Mouse (Mus musculus): ENCODE data around the gene 4930442H23Rik. TPM values are rescaled to one million over a fixed set of nuclear protein-coding genes. Genes with fewer than 3 reads are reported as not detected.
"Not testable (repeated sequence)": the region's sequence is repeated elsewhere in the genome, so short reads cannot be mapped to it uniquely, and the experiment has no call there.

4930442H23Rik gene
- polyA plus RNA-seq, 1 experiment from 2014 or later = not detected

- ATAC-seq = peak; percentile 22; the same call in 1 of the 2 replicates
- WGBS = 41% methylated on average over 7 of the region's 7 CpGs
- Histone ChIP-seq H3K9ac (replicated peaks; ENCODE audit: low read depth, low read length) (no peak overlapping the region), H3K4me2 (ENCODE audit: low read length) (no peak overlapping the region), H3K4me3 (replicated peaks; ENCODE audit: low read length) (no peak overlapping the region), H3K27me3 (replicated peaks; ENCODE audit: control insufficient read depth, insufficient read depth, low read length) (no peaks in the 10 kb centered on the region), H3K27ac (ENCODE audit: low read length) (no peak overlapping the region), H3K36me3 (ENCODE audit: control insufficient read depth, insufficient read depth) (peaks cover 31% of the 10 kb centered on the region), H3K4me1 (replicated peaks; ENCODE audit: control insufficient read depth, insufficient read depth, low read length) (no peaks in the 10 kb centered on the region), H3K9me3 (ENCODE audit: control insufficient read depth, low read length) (no peaks in the 10 kb centered on the region)
Measured at GRCm38 (mm10) chr10:81217964-81218363, 34.3 kb upstream of the 4930442H23Rik start.

- not testable (repeated sequence) for H3K9me3 ChIP-seq (ENCODE audit: control insufficient read depth, low read length); H3K27ac ChIP-seq (ENCODE audit: low read length); ATAC-seq; H3K27me3 ChIP-seq (replicated peaks; ENCODE audit: control insufficient read depth, insufficient read depth, low read length); H3K4me3 ChIP-seq (replicated peaks; ENCODE audit: low read length); H3K4me2 ChIP-seq (ENCODE audit: low read length); H3K4me1 ChIP-seq (replicated peaks; ENCODE audit: control insufficient read depth, insufficient read depth, low read length); H3K9ac ChIP-seq (replicated peaks; ENCODE audit: low read depth, low read length)
- WGBS = 29% methylated on average over 1 of the region's 1 CpGs
- peaks cover 38% of the 10 kb centered on the region for H3K36me3 ChIP-seq (ENCODE audit: control insufficient read depth, insufficient read depth)
Measured at GRCm38 (mm10) chr10:81217267-81217666, 33.6 kb upstream of the 4930442H23Rik start.

GRCm38 (mm10) chr10:81216810-81217209, 33.2 kb upstream of the 4930442H23Rik start:
- Histone ChIP-seq H3K4me3 (replicated peaks; ENCODE audit: low read length) (no peak overlapping the region), H3K27ac (ENCODE audit: low read length) (no peak overlapping the region), H3K9ac (replicated peaks; ENCODE audit: low read depth, low read length) (no peak overlapping the region), H3K4me2 (ENCODE audit: low read length) (no peak overlapping the region), H3K36me3 (ENCODE audit: control insufficient read depth, insufficient read depth) (peaks cover 43% of the 10 kb centered on the region), H3K9me3 (ENCODE audit: control insufficient read depth, low read length) (peaks cover 5% of the 10 kb centered on the region; the same call in 1 of the 2 replicates), H3K27me3 (replicated peaks; ENCODE audit: control insufficient read depth, insufficient read depth, low read length) (no peaks in the 10 kb centered on the region), H3K4me1 (replicated peaks; ENCODE audit: control insufficient read depth, insufficient read depth, low read length) (no peaks in the 10 kb centered on the region)
- WGBS = 91% methylated on average over 6 of the region's 6 CpGs
- ATAC-seq = no peak

GRCm38 (mm10) chr10:81216260-81216659, 32.6 kb upstream of the 4930442H23Rik start:
- no peak overlapping the region for H3K27ac ChIP-seq (ENCODE audit: low read length)
- peaks cover 5% of the 10 kb centered on the region; the same call in 1 of the 2 replicates for H3K9me3 ChIP-seq (ENCODE audit: control insufficient read depth, low read length)
- 88% methylated on average over 6 of the region's 6 CpGs for WGBS
- H3K4me2 ChIP-seq (ENCODE audit: low read length) = no peak overlapping the region
- peaks cover 47% of the 10 kb centered on the region for H3K36me3 ChIP-seq (ENCODE audit: control insufficient read depth, insufficient read depth)
- no peaks in the 10 kb centered on the region for H3K4me1 ChIP-seq (replicated peaks; ENCODE audit: control insufficient read depth, insufficient read depth, low read length)
- no peaks in the 10 kb centered on the region for H3K27me3 ChIP-seq (replicated peaks; ENCODE audit: control insufficient read depth, insufficient read depth, low read length)
- no peak overlapping the region for H3K4me3 ChIP-seq (replicated peaks; ENCODE audit: low read length)
- ATAC-seq = no peak
- H3K9ac ChIP-seq (replicated peaks; ENCODE audit: low read depth, low read length) = no peak overlapping the region

GRCm38 (mm10) chr10:81210154-81210553, 26.5 kb upstream of the 4930442H23Rik start:
- Histone ChIP-seq H3K27me3 (replicated peaks; ENCODE audit: control insufficient read depth, insufficient read depth, low read length) (no peaks in the 10 kb centered on the region), H3K36me3 (ENCODE audit: control insufficient read depth, insufficient read depth) (peaks cover 71% of the 10 kb centered on the region), H3K9me3 (ENCODE audit: control insufficient read depth, low read length) (peaks cover 8% of the 10 kb centered on the region; the same call in 1 of the 2 replicates), H3K4me1 (replicated peaks; ENCODE audit: control insufficient read depth, insufficient read depth, low read length) (no peaks in the 10 kb centered on the region), H3K4me2 (ENCODE audit: low read length) (no peak overlapping the region), H3K9ac (replicated peaks; ENCODE audit: low read depth, low read length) (no peak overlapping the region), H3K27ac (ENCODE audit: low read length) (no peak overlapping the region), H3K4me3 (replicated peaks; ENCODE audit: low read length) (no peak overlapping the region)
- 98% methylated on average over 5 of the region's 5 CpGs for WGBS
- no peak for ATAC-seq

- H3K9ac ChIP-seq (replicated peaks; ENCODE audit: low read depth, low read length) = no peak overlapping the region
Measured at GRCm38 (mm10) chr10:81204137-81204536, 20.5 kb upstream of the 4930442H23Rik start.

GRCm38 (mm10) chr10:81202978-81203720, 19.5 kb upstream of the 4930442H23Rik start:
- H3K4me3 ChIP-seq (replicated peaks; ENCODE audit: low read length) = no peak overlapping the region
- peaks cover 17% of the 10 kb centered on the region for H3K36me3 ChIP-seq (ENCODE audit: control insufficient read depth, insufficient read depth)
- no peaks in the 10 kb centered on the region for H3K4me1 ChIP-seq (replicated peaks; ENCODE audit: control insufficient read depth, insufficient read depth, low read length)
- H3K9ac ChIP-seq (replicated peaks; ENCODE audit: low read depth, low read length) = no peak overlapping the region
- no peak overlapping the region for H3K27ac ChIP-seq (ENCODE audit: low read length)
- no peak for ATAC-seq
- H3K4me2 ChIP-seq (ENCODE audit: low read length) = no peak overlapping the region
- H3K27me3 ChIP-seq (replicated peaks; ENCODE audit: control insufficient read depth, insufficient read depth, low read length) = no peaks in the 10 kb centered on the region
- no peaks in the 10 kb centered on the region for H3K9me3 ChIP-seq (ENCODE audit: control insufficient read depth, low read length)
- 63% methylated on average over 8 of the region's 8 CpGs for WGBS

More at GRCm38 (mm10) chr10:81204137-81204536, 20.5 kb upstream of the 4930442H23Rik start:
- Histone ChIP-seq H3K36me3 (ENCODE audit: control insufficient read depth, insufficient read depth) (peaks cover 17% of the 10 kb centered on the region), H3K9me3 (ENCODE audit: control insufficient read depth, low read length) (no peaks in the 10 kb centered on the region), H3K4me3 (replicated peaks; ENCODE audit: low read length) (no peak overlapping the region), H3K27ac (ENCODE audit: low read length) (0 out of 2 replicates have a peak overlapping the region, but pooled peaks have one; percentile 26), H3K27me3 (replicated peaks; ENCODE audit: control insufficient read depth, insufficient read depth, low read length) (no peaks in the 10 kb centered on the region), H3K4me2 (ENCODE audit: low read length) (no peak overlapping the region), H3K4me1 (replicated peaks; ENCODE audit: control insufficient read depth, insufficient read depth, low read length) (no peaks in the 10 kb centered on the region)
- ATAC-seq = peak; percentile 22; the same call in 1 of the 2 replicates
- WGBS = 66% methylated on average over 4 of the region's 4 CpGs

GRCm38 (mm10) chr10:81201807-81202758, 18.4 kb upstream of the 4930442H23Rik start, which contains the start of gene Nmrk2:
Gene Nmrk2 (minus strand): TSS chr10:81202051.
- Histone ChIP-seq H3K4me3 (replicated peaks; ENCODE audit: low read length) (no peak within 1 kb of the TSS), H3K27me3 (replicated peaks; ENCODE audit: control insufficient read depth, insufficient read depth, low read length) (0 out of 2 replicates have a peak, but pooled peaks cover 3% of the 10 kb centered on the region), H3K36me3 (ENCODE audit: control insufficient read depth, insufficient read depth) (peaks cover 9% of the 10 kb centered on the region), H3K4me2 (ENCODE audit: low read length) (no peak within 1 kb of the TSS), H3K27ac (ENCODE audit: low read length) (no peak within 1 kb of the TSS), H3K9ac (replicated peaks; ENCODE audit: low read depth, low read length) (no peak within 1 kb of the TSS), H3K9me3 (ENCODE audit: control insufficient read depth, low read length) (no peaks in the 10 kb centered on the region), H3K4me1 (replicated peaks; ENCODE audit: control insufficient read depth, insufficient read depth, low read length) (no peaks in the 10 kb centered on the region)
- WGBS = 60% methylated on average over 13 of the region's 13 CpGs
- no peak for ATAC-seq

Data from forebrain, embryonic 16.5 days (tissue).